In the genomic region with DNA sequence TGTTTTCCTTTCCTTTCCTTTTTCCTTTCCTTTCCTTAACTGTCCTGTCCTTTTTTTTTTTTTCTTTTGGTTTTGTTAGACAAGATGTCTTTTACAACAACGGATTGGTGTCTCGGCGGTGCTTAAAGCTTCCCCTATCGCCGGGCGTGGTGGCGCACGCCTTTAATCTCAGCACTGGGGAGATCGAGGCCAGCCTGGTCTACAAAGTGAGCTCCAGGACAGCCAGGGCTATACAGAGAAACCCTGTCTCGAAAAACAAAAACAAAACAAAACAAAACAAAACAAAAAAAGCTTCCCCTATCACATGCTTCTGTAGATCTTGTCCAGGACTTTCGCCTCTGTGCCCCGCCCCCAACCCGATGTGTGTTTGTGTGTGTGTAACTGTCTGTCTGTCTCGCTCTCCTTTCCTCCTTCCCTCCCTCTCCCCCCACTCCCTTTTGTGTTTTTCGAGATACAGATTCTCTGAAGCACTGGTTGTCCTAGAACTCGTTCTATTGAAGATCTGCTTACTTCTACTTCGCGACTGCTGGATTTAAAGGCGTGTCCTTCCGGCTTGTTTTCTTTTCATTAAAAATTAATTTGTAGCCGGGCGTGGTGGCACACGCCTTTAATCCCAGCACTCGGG, we compare ENCODE assay signal across 8 mouse cellular contexts. TPM values are rescaled to one million over a fixed set of nuclear protein-coding genes. Genes with fewer than 3 reads are reported as not detected.
DNase-seq lines count a peak whose midpoint lies in the region; ATAC-seq and TF ChIP-seq lines count a peak whose summit lies in the region.

No protein-coding gene starts in this region.

- no peaks in the 10 kb centered on the region for H3K4me1 ChIP-seq in lung, embryonic 14.5 days (ENCODE audit: insufficient read depth)
- H3K4me1 ChIP-seq in embryonic facial prominence, embryonic 10.5 days, result peaks cover 16% of the 10 kb centered on the region
- peaks cover 6% of the 10 kb centered on the region for H3K4me1 ChIP-seq in intestine, embryonic 14.5 days (replicated peaks; ENCODE audit: control insufficient read depth, insufficient read depth, low read length)
- H3K4me1 ChIP-seq in midbrain, embryonic 15.5 days, result peaks cover 20% of the 10 kb centered on the region

- H3K9ac ChIP-seq in lung, embryonic 14.5 days, result peak overlapping the region; percentile 74
- H3K9ac ChIP-seq in intestine, embryonic 14.5 days (ENCODE audit: low read length), result peak overlapping the region; percentile 81
- peak overlapping the region; percentile 80 for H3K9ac ChIP-seq in midbrain, embryonic 15.5 days

- no peak for TF ChIP-seq CTCF in lung, embryonic 14.5 days (IDR thresholded peaks at IDR 0.05; ENCODE audit: low read depth)

- 4% methylated on average over 24 of the region's 24 CpGs for WGBS in lung, embryonic 14.5 days
- WGBS in embryonic facial prominence, embryonic 10.5 days, result 6% methylated on average over 24 of the region's 24 CpGs
- WGBS in intestine, embryonic 14.5 days, result 5% methylated on average over 24 of the region's 24 CpGs
- WGBS in midbrain, embryonic 15.5 days, result 6% methylated on average over 24 of the region's 24 CpGs

- peak overlapping the region; percentile 63 for H3K4me2 ChIP-seq in lung, embryonic 14.5 days
- H3K4me2 ChIP-seq in intestine, embryonic 14.5 days (ENCODE audit: low read length), result peak overlapping the region; percentile 88
- peak overlapping the region; percentile 81 for H3K4me2 ChIP-seq in midbrain, embryonic 15.5 days

- H3K27ac ChIP-seq in lung, embryonic 14.5 days (ENCODE audit: low read depth), result peak overlapping the region; percentile 79
- peak overlapping the region; percentile 83 for H3K27ac ChIP-seq in embryonic facial prominence, embryonic 10.5 days (replicated peaks)
- peak overlapping the region; percentile 83 for H3K27ac ChIP-seq in intestine, embryonic 14.5 days (ENCODE audit: low read depth)
- peak overlapping the region; percentile 82 for H3K27ac ChIP-seq in midbrain, embryonic 15.5 days

- DNase-seq in lung, embryonic 14.5 days, result no peak
- no peak for DNase-seq in lung, postnatal 25 days (ENCODE audit: low spot score)
- DNase-seq in embryonic facial prominence, embryonic 10.5 days (ENCODE audit: low spot score), result no peak
- no peak for DNase-seq in intestine, embryonic 14.5 days (ENCODE audit: low spot score)
- no peak for DNase-seq in ovary, postnatal 14 days (ENCODE audit: low spot score)
- no peak for DNase-seq in gastrocnemius, adult 8-10 months (ENCODE audit: low spot score in 2 of 2)
- no peak for DNase-seq in thymus, adult 18-20 months

- peak; percentile 53; the same call in 1 of the 2 replicates for ATAC-seq in lung, embryonic 14.5 days (ENCODE audit: insufficient read depth)
- ATAC-seq in intestine, embryonic 14.5 days (replicated peaks; ENCODE audit: low FRiP score, low TSS enrichment, low read depth), result peak; percentile 56
- peak; percentile 76 for ATAC-seq in midbrain, embryonic 15.5 days (replicated peaks)

- H3K27me3 ChIP-seq in lung, embryonic 14.5 days (ENCODE audit: insufficient read depth, low read length), result no peaks in the 10 kb centered on the region
- no peaks in the 10 kb centered on the region for H3K27me3 ChIP-seq in embryonic facial prominence, embryonic 10.5 days (replicated peaks; ENCODE audit: low read depth, poor library complexity, severe bottlenecking)
- no peaks in the 10 kb centered on the region for H3K27me3 ChIP-seq in intestine, embryonic 14.5 days (replicated peaks; ENCODE audit: control insufficient read depth, insufficient read depth, low read length)
- no peaks in the 10 kb centered on the region for H3K27me3 ChIP-seq in midbrain, embryonic 15.5 days (replicated peaks)

- no peaks in the 10 kb centered on the region for H3K9me3 ChIP-seq in lung, embryonic 14.5 days (ENCODE audit: low read depth, low read length)
- no peaks in the 10 kb centered on the region for H3K9me3 ChIP-seq in embryonic facial prominence, embryonic 10.5 days
- no peaks in the 10 kb centered on the region for H3K9me3 ChIP-seq in intestine, embryonic 14.5 days (ENCODE audit: control insufficient read depth, low read length)
- H3K9me3 ChIP-seq in midbrain, embryonic 15.5 days, result no peaks in the 10 kb centered on the region

- peaks cover 21% of the 10 kb centered on the region for H3K36me3 ChIP-seq in lung, embryonic 14.5 days (ENCODE audit: insufficient read depth)
- H3K36me3 ChIP-seq in embryonic facial prominence, embryonic 10.5 days (replicated peaks), result peaks cover 30% of the 10 kb centered on the region
- peaks cover 23% of the 10 kb centered on the region for H3K36me3 ChIP-seq in intestine, embryonic 14.5 days (ENCODE audit: control insufficient read depth, insufficient read depth, low read length)
- H3K36me3 ChIP-seq in midbrain, embryonic 15.5 days (replicated peaks), result peaks cover 15% of the 10 kb centered on the region; the same call in 1 of the 2 replicates

- peak overlapping the region; percentile 81 for H3K4me3 ChIP-seq in lung, embryonic 14.5 days (ENCODE audit: low read depth, low read length)
- peak overlapping the region; percentile 77 for H3K4me3 ChIP-seq in embryonic facial prominence, embryonic 10.5 days
- H3K4me3 ChIP-seq in intestine, embryonic 14.5 days (ENCODE audit: low read depth, low read length), result peak overlapping the region; percentile 90
- peak overlapping the region; percentile 92 for H3K4me3 ChIP-seq in midbrain, embryonic 15.5 days

RNA-seq across cellular contexts. Expression of a gene that starts 0.5 kb away (rescaled TPM):
- polyA plus RNA-seq in lung, embryonic 14.5 days (2014; fragmentation: Nextera tagmentation; extraction: Ambion mirVana), result 97.9 and 112 TPM in 2 replicates
- 152 and 162 TPM in 2 replicates for polyA plus RNA-seq in embryonic facial prominence, embryonic 10.5 days (2016; fragmentation: Nextera tagmentation; extraction: Ambion mirVana)
- polyA plus RNA-seq in intestine, embryonic 14.5 days (2014; fragmentation: Nextera tagmentation; extraction: Ambion mirVana), result 86.2 and 90.1 TPM in 2 replicates
- 71.4 and 72.1 TPM in 2 replicates for polyA plus RNA-seq in midbrain, embryonic 15.5 days (2015; fragmentation: Nextera tagmentation; extraction: Ambion mirVana)
- 10 to 100 TPM; 15.9 to 18.6 (median 17.1) TPM for total RNA-seq in gastrocnemius, adult 8-10 months (2022)

RNA-seq across cellular contexts. Expression of a gene that starts 9.9 kb away (rescaled TPM):
- 0.46 and 0.71 TPM in 2 replicates for polyA plus RNA-seq in lung, embryonic 14.5 days (2014; fragmentation: Nextera tagmentation; extraction: Ambion mirVana)
- 0.13 and 0.29 TPM in 2 replicates for polyA plus RNA-seq in embryonic facial prominence, embryonic 10.5 days (2016; fragmentation: Nextera tagmentation; extraction: Ambion mirVana)
- 0.15 TPM in 2 replicates for polyA plus RNA-seq in intestine, embryonic 14.5 days (2014; fragmentation: Nextera tagmentation; extraction: Ambion mirVana)
- polyA plus RNA-seq in midbrain, embryonic 15.5 days (2015; fragmentation: Nextera tagmentation; extraction: Ambion mirVana), result not detected in 2 replicates
- total RNA-seq in gastrocnemius, adult 8-10 months (2022), result not detected

RNA-seq across cellular contexts. Expression of a gene that starts 10.0 kb away (rescaled TPM):
- polyA plus RNA-seq in lung, embryonic 14.5 days (2014; fragmentation: Nextera tagmentation; extraction: Ambion mirVana), result 1,798 and 1,884 TPM in 2 replicates
- polyA plus RNA-seq in embryonic facial prominence, embryonic 10.5 days (2016; fragmentation: Nextera tagmentation; extraction: Ambion mirVana), result 1,693 and 1,819 TPM in 2 replicates
- 1,745 and 1,859 TPM in 2 replicates for polyA plus RNA-seq in intestine, embryonic 14.5 days (2014; fragmentation: Nextera tagmentation; extraction: Ambion mirVana)
- polyA plus RNA-seq in midbrain, embryonic 15.5 days (2015; fragmentation: Nextera tagmentation; extraction: Ambion mirVana), result 706 and 744 TPM in 2 replicates
- 100 to 1,000 TPM; 558 to 703 (median 654) TPM for total RNA-seq in gastrocnemius, adult 8-10 months (2022)

RNA-seq across cellular contexts. Expression of a gene that starts 11.9 kb away (rescaled TPM):
- 3.5 and 5.0 TPM in 2 replicates for polyA plus RNA-seq in lung, embryonic 14.5 days (2014; fragmentation: Nextera tagmentation; extraction: Ambion mirVana)
- 0.72 and 1.9 TPM in 2 replicates for polyA plus RNA-seq in embryonic facial prominence, embryonic 10.5 days (2016; fragmentation: Nextera tagmentation; extraction: Ambion mirVana)
- 6.4 and 7.2 TPM in 2 replicates for polyA plus RNA-seq in intestine, embryonic 14.5 days (2014; fragmentation: Nextera tagmentation; extraction: Ambion mirVana)
- 2.1 and 2.5 TPM in 2 replicates for polyA plus RNA-seq in midbrain, embryonic 15.5 days (2015; fragmentation: Nextera tagmentation; extraction: Ambion mirVana)
- total RNA-seq in gastrocnemius, adult 8-10 months (2022), result under 1 TPM; 0.22 to 0.70 (median 0.42) TPM

RNA-seq across cellular contexts. Expression of a gene that starts 12.0 kb away (rescaled TPM):
- 53.9 and 54.4 TPM in 2 replicates for polyA plus RNA-seq in lung, embryonic 14.5 days (2014; fragmentation: Nextera tagmentation; extraction: Ambion mirVana)
- polyA plus RNA-seq in embryonic facial prominence, embryonic 10.5 days (2016; fragmentation: Nextera tagmentation; extraction: Ambion mirVana), result 48.9 and 52.3 TPM in 2 replicates
- 48.1 and 48.5 TPM in 2 replicates for polyA plus RNA-seq in intestine, embryonic 14.5 days (2014; fragmentation: Nextera tagmentation; extraction: Ambion mirVana)
- 36.2 and 39.2 TPM in 2 replicates for polyA plus RNA-seq in midbrain, embryonic 15.5 days (2015; fragmentation: Nextera tagmentation; extraction: Ambion mirVana)
- 10 to 100 TPM; 38.2 to 54.4 (median 44.7) TPM for total RNA-seq in gastrocnemius, adult 8-10 months (2022)
